Mouse (Mus musculus) neural tube, embryonic 13.5 days (tissue): ENCODE measurements at regions not wholly inside any gene's neighbourhood (a gene's known extent, or its start where the extent isn't known, plus 50 kb on each side); places are given as distances from the start of the nearest gene placed in this dataset.

Experiments used
- ATAC-seq: fragments of 200-750 bp; cut with Nextera tagmentation; 2 replicates; pipeline ENCODE4 v1.8.0; 2017; ENCODE audit warnings: low read depth, mild to moderate bottlenecking, moderate TSS enrichment, moderate library complexity
- H3K27ac ChIP-seq: fragments of 300-500 bp; sonication (generic); replicated peaks from 2 replicates; pipeline ENCODE4 v1.5.1; 2015; ENCODE audit warnings: moderate library complexity, mild to moderate bottlenecking, inconsistent platforms
- H3K27me3 ChIP-seq: fragments of 300-500 bp; sonication (generic); 2 replicates; pipeline ENCODE4 v1.6.1; 2015; ENCODE audit warnings: mild to moderate bottlenecking, inconsistent platforms
- H3K36me3 ChIP-seq: fragments of 300-500 bp; sonication (generic); 2 replicates; pipeline ENCODE4 v1.6.1; 2015; ENCODE audit warnings: mild to moderate bottlenecking, inconsistent platforms
- H3K4me1 ChIP-seq: fragments of 300-500 bp; sonication (generic); replicated peaks from 2 replicates; pipeline ENCODE4 v1.6.1; 2015; ENCODE audit warnings: inconsistent platforms
- H3K4me2 ChIP-seq: fragments of 300-500 bp; sonication (generic); 2 replicates; pipeline ENCODE4 v1.6.1; 2015; ENCODE audit warnings: inconsistent platforms, mild to moderate bottlenecking, moderate library complexity
- H3K4me3 ChIP-seq: fragments of 300-500 bp; sonication (generic); 2 replicates; pipeline ENCODE4 v1.5.1; 2015; ENCODE audit warnings: mild to moderate bottlenecking, inconsistent platforms
- H3K9ac ChIP-seq: fragments of 300-500 bp; sonication (generic); 2 replicates; pipeline ENCODE4 v1.6.1; 2015; ENCODE audit warnings: moderate library complexity, mild to moderate bottlenecking, inconsistent platforms
- H3K9me3 ChIP-seq: fragments of 300-500 bp; sonication (generic); 2 replicates; pipeline ENCODE4 v1.6.1; 2016; ENCODE audit warnings: inconsistent platforms
- WGBS: fragments of 180-500 bp; shearing (Covaris S2); methylation state at CpG from one replicate; pipeline ENCODE4 v1.1.7; 2015; 5-methylcytosine and 5-hydroxymethylcytosine counted together

- ATAC-seq = no peak
- Histone ChIP-seq H3K4me2 (no peak overlapping the region), H3K4me1 (peaks cover 11% of the 10 kb centered on the region), H3K9ac (no peak overlapping the region), H3K4me3 (no peak overlapping the region), H3K27me3 (no peaks in the 10 kb centered on the region), H3K36me3 (no peaks in the 10 kb centered on the region), H3K27ac (no peak overlapping the region), H3K9me3 (no peaks in the 10 kb centered on the region)
- 20% methylated on average over 2 of the region's 2 CpGs for WGBS
Measured at GRCm38 (mm10) chr5:26206766-26207122, 50.7 kb upstream of the Gm7361 start.

DNA sequence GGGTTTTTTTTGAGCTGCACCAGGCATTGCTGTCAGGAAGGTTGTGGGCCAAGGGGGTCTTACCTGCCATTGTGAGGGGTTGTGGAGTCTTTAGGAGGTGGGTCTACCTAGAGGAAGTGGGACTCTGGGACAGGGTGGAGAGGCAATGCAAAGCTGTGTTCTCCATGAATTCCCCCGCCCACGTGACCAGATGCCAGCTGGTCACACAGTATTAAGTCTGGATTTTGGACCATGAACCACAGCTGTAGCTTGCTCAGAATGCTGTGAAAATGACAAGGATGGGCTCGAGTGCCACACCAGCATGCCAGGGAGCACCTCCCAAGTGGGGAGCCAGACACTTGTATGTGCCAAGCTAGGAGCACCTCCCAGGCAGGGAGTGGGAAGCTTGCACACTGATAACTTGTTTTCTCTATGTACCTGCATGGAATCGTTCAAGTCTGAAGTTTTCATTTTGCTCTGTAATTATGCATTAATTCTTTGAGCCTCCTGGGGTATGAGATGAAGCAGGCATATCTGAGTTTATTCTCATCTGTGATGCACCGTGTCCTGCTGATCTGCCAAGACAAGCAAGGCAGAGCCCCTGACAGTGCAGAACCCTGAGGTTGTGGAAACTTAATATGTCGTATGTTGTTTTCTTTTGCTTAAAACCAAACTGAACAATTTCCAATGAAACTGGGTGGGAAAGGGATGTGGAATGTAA, 51.3 kb upstream of the Gm7361 start:
- H3K4me2 ChIP-seq = no peak overlapping the region
- no peaks in the 10 kb centered on the region for H3K27me3 ChIP-seq
- H3K4me3 ChIP-seq = no peak overlapping the region
- 0 out of 2 replicates have a peak, but pooled peaks have one; percentile 54 for ATAC-seq
- peaks cover 11% of the 10 kb centered on the region for H3K4me1 ChIP-seq
- no peaks in the 10 kb centered on the region for H3K36me3 ChIP-seq
- H3K9me3 ChIP-seq = no peaks in the 10 kb centered on the region
- H3K9ac ChIP-seq = no peak overlapping the region
- WGBS = 66% methylated on average over 6 of the region's 6 CpGs
- H3K27ac ChIP-seq = no peak overlapping the region

DNA sequence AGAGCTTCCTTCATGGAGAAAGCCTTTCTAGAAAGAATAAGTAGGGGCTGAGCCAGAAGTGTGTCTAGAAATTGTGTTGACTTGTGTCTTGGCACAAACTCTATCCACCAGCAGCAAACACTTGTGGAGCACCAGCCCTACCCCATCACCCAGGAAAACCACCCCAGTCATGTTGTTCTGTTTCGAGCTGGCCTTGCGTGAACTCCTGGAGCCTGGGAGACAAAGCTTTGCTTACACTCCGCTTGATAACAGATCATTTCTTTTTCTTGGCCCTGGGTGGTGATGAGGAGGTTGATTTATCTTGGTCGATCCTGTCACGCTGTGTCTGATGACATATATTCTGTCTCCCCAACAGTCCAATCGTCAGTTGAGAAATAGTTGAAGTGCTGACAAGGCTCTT, 55.0 kb upstream of the Gm7361 start:
- 78% methylated on average over 6 of the region's 6 CpGs for WGBS
- Histone ChIP-seq H3K27me3 (no peaks in the 10 kb centered on the region), H3K9me3 (no peaks in the 10 kb centered on the region), H3K36me3 (no peaks in the 10 kb centered on the region), H3K4me3 (no peak overlapping the region), H3K9ac (no peak overlapping the region), H3K27ac (no peak overlapping the region), H3K4me1 (peaks cover 4% of the 10 kb centered on the region; the same call in 1 of the 2 replicates), H3K4me2 (no peak overlapping the region)
- no peak for ATAC-seq

DNA sequence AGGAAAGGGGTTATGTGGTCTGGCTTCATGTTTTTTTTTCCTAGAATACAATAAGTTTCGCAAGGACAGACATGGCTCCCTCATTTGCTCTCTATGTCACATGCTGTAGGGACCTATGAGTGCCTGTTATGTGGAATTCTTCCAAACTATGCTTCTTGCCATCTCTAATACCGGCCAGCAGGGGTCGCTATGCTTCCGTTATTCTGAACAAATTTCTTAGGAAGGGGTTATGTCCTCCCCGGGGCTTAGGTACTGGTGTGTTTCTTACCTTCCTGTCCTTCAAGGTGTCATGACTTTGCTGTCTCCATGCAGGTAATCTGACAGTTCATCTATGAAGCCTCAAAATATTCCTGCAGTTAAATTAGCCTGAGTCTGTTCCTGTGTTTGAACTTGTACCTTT, 68.1 kb upstream of the Gm7361 start:
- H3K4me3 ChIP-seq = no peak overlapping the region
- H3K4me1 ChIP-seq = peaks cover 2% of the 10 kb centered on the region; the same call in 1 of the 2 replicates
- H3K4me2 ChIP-seq = no peak overlapping the region
- 22% methylated on average over 5 of the region's 5 CpGs for WGBS
- no peaks in the 10 kb centered on the region for H3K36me3 ChIP-seq
- no peaks in the 10 kb centered on the region for H3K9me3 ChIP-seq
- H3K27ac ChIP-seq = no peak overlapping the region
- ATAC-seq = no peak
- no peaks in the 10 kb centered on the region for H3K27me3 ChIP-seq
- H3K9ac ChIP-seq = no peak overlapping the region

DNA sequence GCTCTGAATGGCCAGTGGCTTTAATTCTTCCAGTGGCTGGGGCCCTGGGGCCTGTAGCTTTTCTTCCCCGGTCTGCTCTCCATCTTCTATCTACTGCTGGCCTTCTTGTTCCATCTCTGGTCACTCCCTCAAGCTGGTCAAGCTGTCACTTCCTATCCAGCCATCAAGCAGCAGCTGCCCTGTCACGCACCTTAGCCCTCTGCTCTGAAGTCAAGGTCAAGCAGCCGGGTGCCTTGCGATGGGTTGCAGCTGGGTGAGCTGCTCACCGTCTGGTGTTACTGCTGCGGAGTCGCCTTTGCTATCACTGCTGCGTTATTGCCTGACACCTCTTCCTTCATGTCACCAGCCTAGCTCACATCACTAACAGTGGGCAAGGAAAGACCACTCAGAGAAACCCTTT, 66.0 kb upstream of the Gm10220 start:
- H3K27me3 ChIP-seq = no peaks in the 10 kb centered on the region
- 82% methylated on average over 8 of the region's 8 CpGs for WGBS
- H3K9ac ChIP-seq = no peak overlapping the region
- H3K27ac ChIP-seq = no peak overlapping the region
- no peak overlapping the region for H3K4me3 ChIP-seq
- no peak for ATAC-seq
- no peak overlapping the region for H3K4me2 ChIP-seq
- H3K36me3 ChIP-seq = no peaks in the 10 kb centered on the region
- H3K9me3 ChIP-seq = no peaks in the 10 kb centered on the region
- H3K4me1 ChIP-seq = peaks cover 2% of the 10 kb centered on the region; the same call in 1 of the 2 replicates

DNA sequence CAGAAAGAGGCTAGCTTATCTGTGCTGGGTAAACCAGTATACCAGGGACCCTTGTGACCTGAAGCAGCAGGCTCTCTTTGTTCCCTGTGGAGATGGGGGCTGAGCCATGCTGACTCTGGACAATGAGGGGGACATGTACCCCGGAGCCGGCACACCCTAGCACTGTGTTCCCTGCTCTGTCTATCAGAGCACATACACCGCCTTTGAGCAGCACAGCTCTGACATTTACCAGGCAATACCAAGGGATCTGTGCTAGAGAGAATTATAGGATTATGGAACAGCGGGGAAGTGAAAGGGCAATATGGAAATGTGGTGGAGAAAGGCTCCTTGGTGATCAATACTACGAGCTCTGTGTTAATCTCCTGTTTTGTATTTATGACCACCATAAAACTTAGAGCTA, 64.2 kb upstream of the Gm10220 start:
- Histone ChIP-seq H3K36me3 (no peaks in the 10 kb centered on the region), H3K27me3 (no peaks in the 10 kb centered on the region), H3K4me1 (peaks cover 2% of the 10 kb centered on the region; the same call in 1 of the 2 replicates), H3K9ac (no peak overlapping the region), H3K9me3 (no peaks in the 10 kb centered on the region), H3K4me3 (no peak overlapping the region), H3K4me2 (no peak overlapping the region), H3K27ac (no peak overlapping the region)
- 7% methylated on average over 5 of the region's 5 CpGs for WGBS
- ATAC-seq = 0 out of 2 replicates have a peak, but pooled peaks have one; percentile 36

DNA sequence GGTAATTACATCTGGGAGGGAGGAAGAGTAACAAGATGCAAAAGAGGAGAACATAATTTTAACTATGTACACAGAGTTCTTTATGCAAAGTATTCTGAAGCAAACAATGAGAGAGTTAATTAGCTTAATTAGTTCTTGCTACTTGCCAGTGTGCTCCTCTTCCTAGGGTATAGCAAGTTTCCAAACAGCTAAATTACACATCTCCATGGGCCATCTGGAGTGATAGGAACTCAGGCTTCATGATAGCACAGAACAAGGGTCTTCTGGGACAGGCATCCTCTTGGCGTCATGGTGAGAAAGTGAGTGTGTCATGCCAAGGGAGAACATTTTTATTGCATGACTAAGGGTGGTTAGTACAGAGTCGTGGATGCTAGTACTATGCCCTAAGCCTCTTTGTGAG, 54.8 kb upstream of the Gm10220 start:
- H3K9me3 ChIP-seq = no peaks in the 10 kb centered on the region
- ATAC-seq = no peak
- H3K36me3 ChIP-seq = no peaks in the 10 kb centered on the region
- peaks cover 2% of the 10 kb centered on the region; the same call in 1 of the 2 replicates for H3K4me1 ChIP-seq
- 88% methylated on average over 2 of the region's 2 CpGs for WGBS
- H3K27me3 ChIP-seq = no peaks in the 10 kb centered on the region
- H3K27ac ChIP-seq = no peak overlapping the region
- no peak overlapping the region for H3K9ac ChIP-seq
- no peak overlapping the region for H3K4me2 ChIP-seq
- H3K4me3 ChIP-seq = no peak overlapping the region

GRCm38 (mm10) chr5:26171662-26172384, 50.6 kb upstream of the Gm10220 start:
- H3K36me3 ChIP-seq = no peaks in the 10 kb centered on the region
- WGBS = 62% methylated on average over 5 of the region's 5 CpGs
- no peak overlapping the region for H3K27ac ChIP-seq
- no peaks in the 10 kb centered on the region for H3K27me3 ChIP-seq
- H3K4me2 ChIP-seq = no peak overlapping the region
- no peak overlapping the region for H3K4me3 ChIP-seq
- peak; percentile 29; the same call in 1 of the 2 replicates for ATAC-seq
- H3K4me1 ChIP-seq = peaks cover 8% of the 10 kb centered on the region; the same call in 1 of the 2 replicates
- no peak overlapping the region for H3K9ac ChIP-seq
- H3K9me3 ChIP-seq = no peaks in the 10 kb centered on the region

DNA sequence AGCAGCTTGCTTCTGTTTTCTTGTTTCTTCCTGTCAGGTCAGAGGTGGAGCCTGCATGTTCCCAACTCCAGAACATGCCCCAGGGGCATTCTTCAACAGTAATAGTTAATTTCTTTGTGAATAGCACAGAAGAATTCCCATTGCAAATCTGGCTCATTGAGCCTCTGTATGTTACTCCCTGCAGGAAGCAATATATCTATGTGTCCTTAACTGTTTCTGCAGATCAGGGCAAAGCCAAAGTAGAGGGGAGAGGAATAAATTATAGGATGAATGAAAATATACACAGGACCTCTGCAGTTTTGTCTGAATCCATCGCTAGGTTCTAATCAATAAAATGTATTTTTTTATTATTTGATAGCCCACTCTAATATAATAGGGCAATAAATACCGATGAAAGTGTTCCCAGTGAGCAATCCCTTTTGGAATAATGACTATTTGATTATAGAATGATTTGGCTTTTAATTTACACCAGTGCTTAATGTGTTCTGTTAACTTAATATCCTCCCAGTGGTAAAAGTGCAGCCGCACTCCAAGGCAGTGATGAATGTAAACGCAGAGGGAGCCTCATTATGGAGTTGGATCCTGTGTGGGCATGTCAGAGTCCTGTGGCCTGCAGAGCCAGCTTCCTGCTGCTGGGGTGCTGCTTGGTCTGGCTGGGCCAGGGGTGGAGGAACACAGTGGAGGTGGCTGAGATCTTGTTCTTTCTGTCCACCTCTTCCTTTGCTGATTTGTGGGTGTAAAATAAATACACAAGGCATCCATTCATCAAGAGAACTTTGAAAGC, 49.7 kb upstream of the Gm10220 start:
- peaks cover 8% of the 10 kb centered on the region; the same call in 1 of the 2 replicates for H3K4me1 ChIP-seq
- H3K9ac ChIP-seq = no peak overlapping the region
- H3K27me3 ChIP-seq = no peaks in the 10 kb centered on the region
- H3K36me3 ChIP-seq = no peaks in the 10 kb centered on the region
- no peaks in the 10 kb centered on the region for H3K9me3 ChIP-seq
- WGBS = 39% methylated on average over 4 of the region's 4 CpGs
- no peak overlapping the region for H3K4me2 ChIP-seq
- no peak overlapping the region for H3K4me3 ChIP-seq
- peak; percentile 55 for ATAC-seq
- H3K27ac ChIP-seq = peak overlapping the region; percentile 29; the same call in 1 of the 2 replicates
